Mouse (Mus musculus) midbrain, embryonic 12.5 days (tissue): ENCODE measurements around the gene Lima1. TPM values are rescaled to one million over a fixed set of nuclear protein-coding genes. Genes with fewer than 3 reads are reported as not detected.

ENCODE experiments used
- polyA plus RNA-seq: library from polyadenylated mRNA; unstranded; fragments of >200 nt; fragmentation: Nextera tagmentation; extraction: Ambion mirVana; gene quantifications from 2 replicates; pipeline ENCODE4 v1.2.1, GENCODE M21; 2016

Gene Lima1
- polyA plus RNA-seq, 1 experiment from 2014 or later: 27.5 TPM

Other genes with a start within 250 kb of the Lima1 start
- gene Racgap1, start 223.8 kb downstream of the Lima1 start, polyA plus RNA-seq: 223 TPM in 2 replicates
- gene Asic1, start 205.1 kb downstream of the Lima1 start, polyA plus RNA-seq: 36.0 and 43.7 TPM in 2 replicates
- 141 and 157 TPM in 2 replicates for gene Smarcd1, start 173.3 kb downstream of the Lima1 start, polyA plus RNA-seq
- not detected in 2 replicates for gene Gm17349, start 170.0 kb downstream of the Lima1 start, polyA plus RNA-seq
- gene Gpd1, start 157.9 kb downstream of the Lima1 start, polyA plus RNA-seq: 0.75 and 0.96 TPM in 2 replicates
- gene Cox14, start 149.8 kb downstream of the Lima1 start, polyA plus RNA-seq: 156 and 164 TPM in 2 replicates
- gene Cers5, start 102.6 kb downstream of the Lima1 start, polyA plus RNA-seq: 57.4 and 59.6 TPM in 2 replicates
- 0.17 TPM in 1 of 2 replicates, not detected in the other for gene Fam186a, start 91.6 kb upstream of the Lima1 start, polyA plus RNA-seq
- 35.6 and 35.8 TPM in 2 replicates for gene Larp4, start 94.6 kb upstream of the Lima1 start, polyA plus RNA-seq
- gene Dip2b, start 163.2 kb upstream of the Lima1 start, polyA plus RNA-seq: 26.6 and 28.4 TPM in 2 replicates